Mouse (Mus musculus) embryonic facial prominence, embryonic 12.5 days (tissue): ENCODE measurements around the gene Pm20d2. TPM values are rescaled to one million over a fixed set of nuclear protein-coding genes. Genes with fewer than 3 reads are reported as not detected.

Experiments
- ATAC-seq: fragments of 200-750 bp; cut with Nextera tagmentation; 2 replicates; pipeline ENCODE4 v1.8.0; 2017; ENCODE audit not compliant: insufficient number of reproducible peaks, insufficient read depth, low FRiP score, low TSS enrichment
- H3K27ac ChIP-seq: fragments of 300-500 bp; sonication (generic); 2 replicates; pipeline ENCODE4 v1.5.1; 2016; ENCODE audit warnings: mild to moderate bottlenecking
- H3K27me3 ChIP-seq: fragments of 300-500 bp; sonication (generic); 2 replicates; pipeline ENCODE4 v1.6.1; 2016; ENCODE audit warnings: mild to moderate bottlenecking, moderate library complexity
- H3K36me3 ChIP-seq: fragments of 300-500 bp; sonication (generic); 2 replicates; pipeline ENCODE4 v1.6.1; 2016; ENCODE audit warnings: mild to moderate bottlenecking
- H3K4me1 ChIP-seq: fragments of 300-500 bp; sonication (generic); 2 replicates; pipeline ENCODE4 v1.6.1; 2016
- H3K4me2 ChIP-seq: fragments of 300-500 bp; sonication (generic); replicated peaks from 2 replicates; pipeline ENCODE4 v1.6.1; 2016; ENCODE audit warnings: mild to moderate bottlenecking, moderate library complexity
- H3K4me3 ChIP-seq: fragments of 300-500 bp; sonication (generic); 2 replicates; pipeline ENCODE4 v1.5.1; 2016; ENCODE audit warnings: mild to moderate bottlenecking
- H3K9ac ChIP-seq: fragments of 300-500 bp; sonication (generic); 2 replicates; pipeline ENCODE4 v1.6.1; 2016; ENCODE audit warnings: mild to moderate bottlenecking, moderate library complexity
- H3K9me3 ChIP-seq: fragments of 300-500 bp; sonication (generic); 2 replicates; pipeline ENCODE4 v1.6.1; 2016; ENCODE audit warnings: mild to moderate bottlenecking, moderate library complexity
- WGBS: fragments of 180-500 bp; shearing (Covaris S2); methylation state at CpG from one replicate; pipeline ENCODE4 v1.1.7; 2016; 5-methylcytosine and 5-hydroxymethylcytosine counted together
- polyA plus RNA-seq: library from polyadenylated mRNA; unstranded; fragments of >200 nt; fragmentation: Nextera tagmentation; extraction: Ambion mirVana; gene quantifications from 2 replicates; pipeline ENCODE4 v1.2.1, GENCODE M21; 2016

Gene Pm20d2
- polyA plus RNA-seq, 1 experiment from 2014 or later, result 2.1 TPM

- Histone ChIP-seq H3K27ac (no peak overlapping the region), H3K9ac (no peak overlapping the region), H3K27me3 (peaks cover 13% of the 10 kb centered on the region; the same call in 1 of the 2 replicates), H3K36me3 (no peaks in the 10 kb centered on the region), H3K4me3 (no peak overlapping the region; the same call in 1 of the 2 replicates), H3K4me2 (peak overlapping the region; percentile 96), H3K4me1 (no peaks in the 10 kb centered on the region), H3K9me3 (no peaks in the 10 kb centered on the region)
- ATAC-seq, result no peak
- WGBS, result 20% methylated on average over 9 of the region's 9 CpGs
Observed at GRCm38 (mm10) chr4:33188164-33188563, 1.4 kb downstream of the Pm20d2 start.

GRCm38 (mm10) chr4:33183477-33183876 is 6.1 kb downstream of the Pm20d2 start:
- no peaks in the 10 kb centered on the region for H3K9me3 ChIP-seq
- no peak overlapping the region for H3K4me3 ChIP-seq
- H3K36me3 ChIP-seq, result no peaks in the 10 kb centered on the region
- no peak overlapping the region for H3K4me2 ChIP-seq
- H3K27me3 ChIP-seq, result peaks cover 13% of the 10 kb centered on the region; the same call in 1 of the 2 replicates
- H3K4me1 ChIP-seq, result no peaks in the 10 kb centered on the region
- no peak overlapping the region for H3K27ac ChIP-seq
- WGBS, result 81% methylated on average over 5 of the region's 5 CpGs
- ATAC-seq, result no peak
- H3K9ac ChIP-seq, result no peak overlapping the region

- no peak for ATAC-seq
- 86% methylated on average over 26 of the region's 26 CpGs for WGBS
- Histone ChIP-seq H3K4me2 (no peak overlapping the region), H3K9ac (no peak overlapping the region), H3K4me1 (no peaks in the 10 kb centered on the region), H3K27ac (no peak overlapping the region), H3K36me3 (no peaks in the 10 kb centered on the region), H3K27me3 (no peaks in the 10 kb centered on the region), H3K9me3 (no peaks in the 10 kb centered on the region), H3K4me3 (no peak overlapping the region)
Observed at GRCm38 (mm10) chr4:33152087-33153038, 37.2 kb downstream of the Pm20d2 start.

- no peaks in the 10 kb centered on the region for H3K36me3 ChIP-seq
- peaks cover 5% of the 10 kb centered on the region; the same call in 1 of the 2 replicates for H3K27me3 ChIP-seq
- ATAC-seq, result no peak
- no peak overlapping the region for H3K4me2 ChIP-seq
- H3K9ac ChIP-seq, result no peak overlapping the region
- H3K4me1 ChIP-seq, result no peaks in the 10 kb centered on the region
- 60% methylated on average over 7 of the region's 7 CpGs for WGBS
- H3K9me3 ChIP-seq, result no peaks in the 10 kb centered on the region
- no peak overlapping the region for H3K27ac ChIP-seq
- no peak overlapping the region for H3K4me3 ChIP-seq
Observed at GRCm38 (mm10) chr4:33149150-33149549, 40.4 kb downstream of the Pm20d2 start.

GRCm38 (mm10) chr4:33147825-33148224 is 41.7 kb downstream of the Pm20d2 start:
- no peaks in the 10 kb centered on the region for H3K36me3 ChIP-seq
- H3K27ac ChIP-seq, result no peak overlapping the region
- WGBS, result 10% methylated on average over 2 of the region's 2 CpGs
- no peak for ATAC-seq
- no peaks in the 10 kb centered on the region for H3K9me3 ChIP-seq
- no peak overlapping the region for H3K9ac ChIP-seq
- H3K4me1 ChIP-seq, result no peaks in the 10 kb centered on the region
- H3K4me3 ChIP-seq, result no peak overlapping the region
- no peak overlapping the region for H3K4me2 ChIP-seq
- peaks cover 5% of the 10 kb centered on the region; the same call in 1 of the 2 replicates for H3K27me3 ChIP-seq

- no peak overlapping the region for H3K27ac ChIP-seq
- WGBS, result 41% methylated on average over 20 of the region's 20 CpGs
- no peaks in the 10 kb centered on the region for H3K4me1 ChIP-seq
- no peak overlapping the region for H3K9ac ChIP-seq
- peak overlapping the region; percentile 23; the same call in 1 of the 2 replicates for H3K4me2 ChIP-seq
- H3K4me3 ChIP-seq, result no peak overlapping the region
- H3K27me3 ChIP-seq, result peaks cover 5% of the 10 kb centered on the region; the same call in 1 of the 2 replicates
- no peak for ATAC-seq
- H3K9me3 ChIP-seq, result no peaks in the 10 kb centered on the region
- H3K36me3 ChIP-seq, result no peaks in the 10 kb centered on the region
Observed at GRCm38 (mm10) chr4:33146679-33147291, 42.8 kb downstream of the Pm20d2 start.

- no peak within 1 kb of the TSS for H3K4me3 ChIP-seq
- H3K9ac ChIP-seq, result no peak within 1 kb of the TSS
- H3K4me2 ChIP-seq, result no peak within 1 kb of the TSS
- no peaks in the 10 kb centered on the region for H3K9me3 ChIP-seq
- H3K27ac ChIP-seq, result no peak within 1 kb of the TSS
- H3K36me3 ChIP-seq, result no peaks in the 10 kb centered on the region
- no peaks in the 10 kb centered on the region for H3K27me3 ChIP-seq
- ATAC-seq, result no peak
- 49% methylated on average over 11 of the region's 11 CpGs for WGBS
- H3K4me1 ChIP-seq, result peaks cover 4% of the 10 kb centered on the region; the same call in 1 of the 2 replicates
Observed at GRCm38 (mm10) chr4:33132221-33132620, 57.3 kb downstream of the Pm20d2 start, which contains the start of gene Gabrr1. Gene Gabrr1, plus strand, starts transcription at chr4:33132521.

- no peak overlapping the region for H3K4me2 ChIP-seq
- no peaks in the 10 kb centered on the region for H3K9me3 ChIP-seq
- no peak overlapping the region for H3K27ac ChIP-seq
- H3K4me3 ChIP-seq, result no peak overlapping the region
- H3K27me3 ChIP-seq, result no peaks in the 10 kb centered on the region
- 74% methylated on average over 10 of the region's 10 CpGs for WGBS
- no peaks in the 10 kb centered on the region for H3K36me3 ChIP-seq
- H3K9ac ChIP-seq, result no peak overlapping the region
- no peaks in the 10 kb centered on the region for H3K4me1 ChIP-seq
- no peak for ATAC-seq
Observed at GRCm38 (mm10) chr4:33125409-33126084, 64.0 kb downstream of the Pm20d2 start.

GRCm38 (mm10) chr4:33124493-33124892 is 65.0 kb downstream of the Pm20d2 start:
- no peak overlapping the region for H3K4me3 ChIP-seq
- H3K9ac ChIP-seq, result no peak overlapping the region
- no peaks in the 10 kb centered on the region for H3K36me3 ChIP-seq
- no peaks in the 10 kb centered on the region for H3K9me3 ChIP-seq
- H3K27ac ChIP-seq, result no peak overlapping the region
- 82% methylated on average over 6 of the region's 6 CpGs for WGBS
- ATAC-seq, result no peak
- no peaks in the 10 kb centered on the region for H3K4me1 ChIP-seq
- no peaks in the 10 kb centered on the region for H3K27me3 ChIP-seq
- no peak overlapping the region for H3K4me2 ChIP-seq
